Mouse (Mus musculus) kidney, embryonic 16.5 days (tissue): ENCODE data around the gene Cdc42ep4. TPM values are rescaled to one million over a fixed set of nuclear protein-coding genes. Genes with fewer than 3 reads are reported as not detected.

ENCODE experiments used
- ATAC-seq: fragments of 200-750 bp; cut with Nextera tagmentation; 2 replicates; pipeline ENCODE4 v1.8.0; 2017; ENCODE audit warnings: moderate TSS enrichment; ENCODE audit not compliant: low FRiP score, low TSS enrichment
- H3K27ac ChIP-seq: fragments of 300-500 bp; sonication (generic); 2 replicates; pipeline ENCODE4 v1.5.1; 2014; ENCODE audit warnings: low read length
- H3K27me3 ChIP-seq: fragments of 300-500 bp; sonication (generic); 2 replicates; pipeline ENCODE4 v1.6.1; 2014; ENCODE audit warnings: low read length, control low read depth, mixed read lengths; ENCODE audit not compliant: insufficient read depth
- H3K36me3 ChIP-seq: fragments of 300-500 bp; sonication (generic); 2 replicates; pipeline ENCODE4 v1.6.1; 2014; ENCODE audit warnings: low read length, control low read depth, mixed read lengths; ENCODE audit not compliant: insufficient read depth
- H3K4me1 ChIP-seq: fragments of 300-500 bp; sonication (generic); 2 replicates; pipeline ENCODE4 v1.6.1; 2014; ENCODE audit warnings: low read length, control low read depth, mixed read lengths; ENCODE audit not compliant: insufficient read depth
- H3K4me2 ChIP-seq: fragments of 300-500 bp; sonication (generic); replicated peaks from 2 replicates; pipeline ENCODE4 v1.6.1; 2014; ENCODE audit warnings: low read depth, low read length
- H3K4me3 ChIP-seq: fragments of 300-500 bp; sonication (generic); 2 replicates; pipeline ENCODE4 v1.5.1; 2014; ENCODE audit warnings: mild to moderate bottlenecking, low read length
- H3K9ac ChIP-seq: fragments of 300-500 bp; sonication (generic); replicated peaks from 2 replicates; pipeline ENCODE4 v1.6.1; 2014; ENCODE audit warnings: low read length
- H3K9me3 ChIP-seq: fragments of 300-500 bp; sonication (generic); 2 replicates; pipeline ENCODE4 v1.6.1; 2016; ENCODE audit warnings: low read length, control low read depth
- WGBS: fragments of 180-500 bp; shearing (Covaris S2); extraction: QIAGEN DNeasy Blood & Tissue Kit; methylation state at CpG from one replicate; pipeline ENCODE4 v1.1.7; 2014; 5-methylcytosine and 5-hydroxymethylcytosine counted together
- polyA plus RNA-seq: library from polyadenylated mRNA; unstranded; fragments of >200 nt; fragmentation: Nextera tagmentation; extraction: Ambion mirVana; gene quantifications from 2 replicates; pipeline ENCODE4 v1.2.1, GENCODE M21; 2015

Gene Cdc42ep4
- polyA plus RNA-seq, 1 experiment from 2014 or later, result 73.9 TPM

DNA sequence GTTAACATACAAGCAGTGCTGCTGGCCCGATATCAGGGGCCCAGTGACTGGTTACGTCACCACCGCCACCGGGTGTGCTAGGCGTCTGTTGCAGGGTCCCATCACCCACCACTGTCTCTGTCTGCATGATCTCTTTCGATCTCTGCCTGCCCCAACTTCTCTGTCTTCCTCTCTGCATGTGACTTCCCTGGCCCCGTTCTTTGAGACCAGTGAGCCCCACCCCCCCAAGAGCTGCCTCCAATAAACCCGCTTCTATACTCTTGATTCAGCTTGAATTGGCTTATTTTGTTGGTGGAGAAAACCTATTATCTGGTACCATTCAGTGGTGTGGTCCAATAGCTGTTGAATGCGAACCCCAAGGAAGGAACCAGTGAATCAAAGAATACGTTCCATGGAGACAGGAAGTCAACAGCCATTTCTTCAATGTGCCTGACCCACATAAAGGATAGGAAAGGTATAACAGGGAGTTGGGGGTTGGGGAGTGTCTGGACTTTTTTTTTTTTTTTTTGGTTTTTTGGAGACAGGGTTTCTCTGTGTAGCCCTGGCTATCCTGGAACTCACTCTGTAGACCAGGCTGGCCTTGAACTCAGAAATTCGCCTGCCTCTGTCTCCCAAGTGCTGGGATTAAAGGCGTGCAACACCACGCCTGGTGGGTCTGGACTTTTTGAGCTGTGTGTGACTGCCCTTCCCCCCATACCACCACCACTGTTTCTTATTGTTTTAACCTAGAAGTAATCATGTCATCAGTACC, 35.9 kb upstream of the Cdc42ep4 start:
- Histone ChIP-seq H3K27me3 (no peaks in the 10 kb centered on the region), H3K4me3 (no peak overlapping the region), H3K9ac (no peak overlapping the region), H3K27ac (peak overlapping the region; percentile 38), H3K9me3 (no peaks in the 10 kb centered on the region), H3K36me3 (no peaks in the 10 kb centered on the region), H3K4me1 (peaks cover 56% of the 10 kb centered on the region), H3K4me2 (no peak overlapping the region)
- 89% methylated on average over 13 of the region's 13 CpGs for WGBS
- no peak for ATAC-seq

DNA sequence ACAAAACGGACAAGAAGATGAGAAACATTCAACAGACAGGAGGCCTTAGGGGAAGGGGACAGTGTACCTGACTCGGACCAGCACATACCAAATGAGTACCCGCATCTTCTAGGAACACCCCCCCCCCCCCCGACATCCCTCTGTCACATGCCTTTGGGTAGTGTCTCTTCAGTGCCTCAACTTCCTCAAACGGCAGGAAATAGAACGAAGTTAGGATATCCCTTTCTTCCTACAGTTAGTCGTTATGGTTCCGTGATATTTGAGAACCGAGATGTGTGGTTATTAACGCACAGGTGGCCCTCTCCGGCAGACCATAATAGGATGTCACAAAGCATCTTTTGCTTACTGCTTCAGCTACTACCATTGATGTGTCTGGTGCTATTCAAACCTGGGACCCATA, 35.3 kb upstream of the Cdc42ep4 start:
- H3K27ac ChIP-seq, result no peak overlapping the region
- H3K4me3 ChIP-seq, result no peak overlapping the region
- peaks cover 60% of the 10 kb centered on the region for H3K4me1 ChIP-seq
- ATAC-seq, result no peak
- no peak overlapping the region for H3K9ac ChIP-seq
- no peaks in the 10 kb centered on the region for H3K36me3 ChIP-seq
- no peaks in the 10 kb centered on the region for H3K27me3 ChIP-seq
- H3K4me2 ChIP-seq, result no peak overlapping the region
- 83% methylated on average over 11 of the region's 11 CpGs for whole genome bisulfite sequencing
- H3K9me3 ChIP-seq, result no peaks in the 10 kb centered on the region

DNA sequence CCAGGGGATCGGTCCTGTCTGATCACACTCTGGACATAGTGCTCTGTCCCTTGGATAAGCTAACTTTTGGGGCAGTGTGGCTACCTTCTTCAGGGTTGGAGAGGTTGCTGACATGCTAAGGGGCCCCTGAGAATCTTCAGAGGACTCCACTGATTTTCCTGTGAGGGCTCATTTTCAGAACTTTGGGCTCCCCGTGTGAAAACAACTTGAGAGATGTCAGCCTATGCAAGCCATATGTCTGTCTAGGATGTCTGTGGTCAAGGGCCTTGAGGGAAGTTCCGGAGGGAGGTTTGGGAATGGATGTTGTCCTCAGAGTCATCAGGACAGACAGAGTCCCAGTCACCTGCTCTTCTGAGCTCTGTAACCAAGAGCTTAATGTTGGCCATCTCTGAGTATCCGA, 34.7 kb upstream of the Cdc42ep4 start:
- WGBS, result 46% methylated on average over 4 of the region's 4 CpGs
- Histone ChIP-seq H3K4me2 (peak overlapping the region; percentile 56), H3K27ac (peak overlapping the region; percentile 97), H3K9ac (peak overlapping the region; percentile 67), H3K9me3 (no peaks in the 10 kb centered on the region), H3K4me3 (peak overlapping the region; percentile 31; the same call in 1 of the 2 replicates), H3K27me3 (no peaks in the 10 kb centered on the region), H3K36me3 (no peaks in the 10 kb centered on the region), H3K4me1 (peaks cover 58% of the 10 kb centered on the region)
- no peak; the same call in 1 of the 2 replicates for ATAC-seq

DNA sequence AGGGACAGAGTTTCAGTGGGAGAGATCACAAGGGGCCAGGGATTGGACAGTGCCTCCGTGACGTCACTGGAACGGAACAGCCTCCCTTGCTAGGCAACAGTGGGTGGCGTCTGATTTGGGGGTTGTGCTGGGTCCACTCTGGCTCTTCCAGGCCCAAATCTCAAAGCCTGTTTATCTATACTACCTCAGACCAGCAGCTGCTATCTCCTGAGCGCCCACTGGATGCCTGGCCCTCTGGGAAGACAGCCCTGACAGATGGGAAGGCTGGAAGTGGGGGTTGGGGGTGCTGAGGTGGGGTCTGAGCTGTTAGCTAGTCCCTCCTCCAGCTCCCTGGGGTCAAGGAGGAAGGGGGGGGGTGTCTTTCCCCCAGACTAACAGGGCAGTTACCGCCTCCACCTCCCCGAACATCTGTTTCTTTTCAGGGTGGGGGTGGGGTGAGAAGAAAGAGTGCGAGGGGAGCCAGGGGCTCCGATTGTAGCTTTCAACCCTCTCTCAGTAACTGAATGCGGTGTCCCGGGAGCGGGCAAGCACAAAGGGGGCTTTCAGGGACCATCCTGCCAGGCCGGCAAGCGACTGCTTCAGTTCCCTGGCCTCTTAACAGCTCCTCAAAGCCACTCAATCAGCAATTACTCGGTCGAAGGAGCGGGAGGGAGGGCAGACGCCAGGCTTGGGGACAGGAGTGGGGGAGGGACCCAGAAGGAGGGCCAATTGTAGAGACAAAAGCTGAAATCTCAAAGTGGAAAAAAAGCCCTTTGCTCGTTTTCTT, 33.9 kb upstream of the Cdc42ep4 start:
- H3K27ac ChIP-seq, result peak overlapping the region; percentile 97
- no peaks in the 10 kb centered on the region for H3K36me3 ChIP-seq
- H3K4me2 ChIP-seq, result peak overlapping the region; percentile 56
- 4% methylated on average over 19 of the region's 19 CpGs for WGBS
- peak overlapping the region; percentile 31 for H3K4me3 ChIP-seq
- H3K27me3 ChIP-seq, result no peaks in the 10 kb centered on the region
- no peaks in the 10 kb centered on the region for H3K9me3 ChIP-seq
- peaks cover 56% of the 10 kb centered on the region for H3K4me1 ChIP-seq
- peak overlapping the region; percentile 67 for H3K9ac ChIP-seq
- ATAC-seq, result peak; percentile 89

DNA sequence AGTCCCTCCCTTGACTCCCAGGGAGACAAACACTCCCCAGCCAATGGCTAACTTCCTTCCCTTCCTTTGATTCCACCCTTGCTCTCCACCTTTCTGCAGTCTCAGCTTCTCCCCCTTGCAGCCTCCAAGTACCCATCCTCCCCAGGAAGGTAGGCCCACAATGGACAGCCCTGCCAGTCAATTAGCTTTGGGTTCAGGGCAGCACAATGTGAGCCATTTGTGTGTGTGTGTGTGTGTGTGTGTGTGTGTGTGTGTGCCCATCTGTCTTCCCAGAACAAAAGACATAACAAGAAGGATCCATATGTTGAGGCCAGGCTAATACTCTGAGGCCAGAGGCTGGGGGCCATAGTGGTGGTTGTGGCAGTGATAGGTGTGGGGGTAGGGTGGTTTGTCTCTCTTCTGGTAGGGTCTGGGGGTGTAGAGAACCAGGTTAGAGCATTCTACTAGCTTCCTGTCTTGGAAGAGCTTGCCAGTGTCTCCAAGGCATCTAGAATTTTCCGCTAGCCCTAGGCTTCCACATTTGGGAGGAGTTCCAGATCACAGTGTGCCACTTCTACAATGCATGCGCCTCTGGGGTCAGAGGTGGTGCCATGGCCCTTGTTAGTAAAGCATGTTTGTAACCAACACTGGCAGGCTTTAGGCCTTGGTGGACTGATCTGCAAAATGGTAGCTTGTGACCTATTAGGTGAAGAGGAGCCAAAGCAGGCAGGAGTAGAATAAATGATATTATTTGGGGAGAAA, 33.1 kb upstream of the Cdc42ep4 start:
- Histone ChIP-seq H3K4me1 (peaks cover 62% of the 10 kb centered on the region), H3K4me2 (peak overlapping the region; percentile 56; the same call in 1 of the 2 replicates)
- peak; percentile 8; the same call in 1 of the 2 replicates for ATAC-seq

DNA sequence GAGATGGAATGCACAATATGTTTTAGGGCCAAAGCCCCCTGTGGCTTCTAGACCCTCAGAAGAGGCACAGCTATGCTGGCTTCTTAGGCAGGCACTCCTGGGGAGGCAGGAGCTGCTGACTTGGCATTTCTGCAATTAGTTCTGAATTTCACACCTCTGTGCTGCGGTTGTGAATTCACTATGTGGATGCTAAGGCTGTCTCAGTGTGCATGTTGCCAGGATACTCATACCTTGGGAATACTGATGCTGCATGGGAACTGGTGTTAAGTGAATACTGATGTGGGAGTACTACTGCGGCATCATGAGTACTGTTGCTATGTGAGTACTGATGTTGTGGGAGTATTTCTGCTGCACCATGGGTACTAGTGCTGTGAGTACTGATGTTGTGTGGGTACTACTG, 30.8 kb upstream of the Cdc42ep4 start:
- H3K27ac ChIP-seq, result no peak overlapping the region
- H3K4me2 ChIP-seq, result no peak overlapping the region
- peaks cover 68% of the 10 kb centered on the region for H3K4me1 ChIP-seq
- no peaks in the 10 kb centered on the region for H3K27me3 ChIP-seq
- H3K4me3 ChIP-seq, result no peak overlapping the region
- H3K36me3 ChIP-seq, result no peaks in the 10 kb centered on the region
- no peak for ATAC-seq
- no peak overlapping the region for H3K9ac ChIP-seq
- H3K9me3 ChIP-seq, result no peaks in the 10 kb centered on the region
- 85% methylated on average over 2 of the region's 2 CpGs for WGBS

More for the DNA sequence above, 33.1 kb upstream of the Cdc42ep4 start:
- H3K9me3 ChIP-seq, result no peaks in the 10 kb centered on the region
- peak overlapping the region; percentile 50; the same call in 1 of the 2 replicates for H3K9ac ChIP-seq
- WGBS, result 47% methylated on average over 2 of the region's 2 CpGs
- no peaks in the 10 kb centered on the region for H3K27me3 ChIP-seq
- H3K4me3 ChIP-seq, result no peak overlapping the region
- H3K27ac ChIP-seq, result peak overlapping the region; percentile 97
- no peaks in the 10 kb centered on the region for H3K36me3 ChIP-seq

DNA sequence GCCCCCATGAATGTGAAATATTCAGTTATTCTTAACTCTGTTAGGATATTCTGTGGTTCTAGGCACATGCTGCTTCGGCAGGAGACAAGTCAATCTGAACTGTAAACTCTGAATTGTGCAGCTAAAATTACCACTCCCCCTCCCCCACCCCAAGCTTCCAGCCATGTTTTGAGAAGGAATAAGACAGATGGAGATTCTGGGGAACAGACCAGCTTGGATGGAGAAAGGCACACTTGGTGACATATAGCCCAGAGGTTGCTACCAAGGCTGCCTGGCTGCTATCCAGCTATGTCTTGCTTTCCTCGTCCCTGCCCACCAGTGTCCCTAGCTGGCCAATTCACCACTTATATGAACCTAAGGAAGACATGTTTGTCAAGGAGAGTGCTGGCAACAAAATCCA, 30.3 kb upstream of the Cdc42ep4 start:
- Histone ChIP-seq H3K36me3 (no peaks in the 10 kb centered on the region), H3K9ac (no peak overlapping the region), H3K27me3 (no peaks in the 10 kb centered on the region), H3K27ac (no peak overlapping the region), H3K4me3 (no peak overlapping the region), H3K4me1 (peaks cover 69% of the 10 kb centered on the region), H3K9me3 (no peaks in the 10 kb centered on the region), H3K4me2 (no peak overlapping the region)
- no peak for ATAC-seq
- WGBS, result 36% methylated on average over 2 of the region's 2 CpGs

DNA sequence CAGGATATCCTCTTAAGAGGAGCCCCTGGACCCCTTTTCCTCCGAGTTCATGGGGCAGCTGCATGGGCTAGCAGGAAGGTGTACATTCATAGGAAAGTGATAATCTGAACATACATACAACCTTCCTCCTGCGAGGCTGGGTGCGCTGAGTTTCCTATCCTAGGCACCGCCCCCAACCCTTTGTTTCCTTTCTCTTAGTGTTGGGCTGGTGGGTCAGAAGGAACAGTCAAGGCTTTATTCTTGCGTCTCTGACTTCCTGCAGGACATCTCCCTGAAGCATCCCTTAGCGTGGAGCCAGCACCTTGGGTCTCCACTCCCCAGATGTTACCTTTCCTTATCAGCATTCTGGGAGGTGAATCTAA, 28.0 kb upstream of the Cdc42ep4 start:
- no peak overlapping the region; the same call in 1 of the 2 replicates for H3K4me2 ChIP-seq
- no peaks in the 10 kb centered on the region for H3K9me3 ChIP-seq
- ATAC-seq, result peak; percentile 17
- H3K4me1 ChIP-seq, result peaks cover 53% of the 10 kb centered on the region
- no peak overlapping the region for H3K9ac ChIP-seq
- H3K36me3 ChIP-seq, result no peaks in the 10 kb centered on the region
- H3K4me3 ChIP-seq, result no peak overlapping the region
- no peaks in the 10 kb centered on the region for H3K27me3 ChIP-seq
- H3K27ac ChIP-seq, result peak overlapping the region; percentile 79
- WGBS, result 24% methylated on average over 6 of the region's 6 CpGs

DNA sequence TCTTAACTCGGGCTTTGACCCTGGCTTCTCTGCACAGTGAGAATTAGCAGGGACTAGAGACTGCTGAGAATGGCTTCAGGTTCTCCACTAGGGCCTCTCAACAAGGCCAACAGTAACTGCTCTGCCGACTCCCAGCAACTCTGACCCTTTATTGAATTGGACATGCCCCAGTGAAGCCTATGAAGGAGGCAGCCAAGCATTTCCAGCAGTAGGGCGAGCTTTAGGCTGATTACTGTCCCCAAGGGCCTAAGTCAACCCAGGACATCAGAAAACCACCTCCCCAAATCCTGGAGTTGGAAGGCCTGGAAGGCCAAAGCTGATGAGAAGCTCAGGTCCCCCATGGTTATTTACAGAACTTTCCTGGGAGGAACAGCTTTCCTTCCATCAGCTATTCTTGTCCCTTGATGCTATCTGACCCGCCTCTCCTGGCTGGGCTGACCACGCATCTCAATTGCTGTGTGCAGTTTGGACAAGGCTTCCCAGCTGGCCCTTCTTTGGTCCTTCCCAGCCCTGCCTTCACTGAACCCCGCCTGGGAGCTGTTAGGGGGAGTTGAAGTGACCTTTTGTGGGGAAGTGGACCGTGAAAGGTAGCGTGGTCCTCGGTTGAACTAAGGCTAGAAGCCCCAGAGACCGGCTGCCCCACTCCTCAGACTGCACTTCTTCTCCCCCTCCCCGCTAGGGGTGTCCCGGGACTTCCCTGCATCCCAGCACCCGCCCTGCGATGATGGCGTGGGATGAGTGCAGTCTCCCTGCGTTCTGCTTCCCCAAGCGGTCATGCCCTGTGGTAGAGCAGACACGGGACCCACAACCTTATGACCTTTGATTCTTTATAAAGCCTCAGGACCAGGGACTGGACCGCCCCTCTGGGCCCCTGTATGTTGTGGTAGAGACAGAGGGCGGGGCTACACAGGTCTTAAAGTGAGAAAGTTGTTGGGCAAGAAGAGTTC, 27.3 kb upstream of the Cdc42ep4 start:
- no peaks in the 10 kb centered on the region for H3K36me3 ChIP-seq
- H3K4me1 ChIP-seq, result peaks cover 48% of the 10 kb centered on the region
- H3K4me2 ChIP-seq, result no peak overlapping the region; the same call in 1 of the 2 replicates
- H3K27ac ChIP-seq, result peak overlapping the region; percentile 79
- H3K27me3 ChIP-seq, result no peaks in the 10 kb centered on the region
- ATAC-seq, result peak; percentile 69
- 15% methylated on average over 20 of the region's 20 CpGs for WGBS
- H3K9ac ChIP-seq, result no peak overlapping the region
- H3K4me3 ChIP-seq, result no peak overlapping the region
- H3K9me3 ChIP-seq, result no peaks in the 10 kb centered on the region
